Mouse (Mus musculus): ENCODE results near the gene Gm20825. TPM values are rescaled to one million over a fixed set of nuclear protein-coding genes. Genes with fewer than 3 reads are reported as not detected.
"Not testable (repeated sequence)": the region's sequence is repeated elsewhere in the genome, so short reads cannot be mapped to it uniquely, and the experiment has no call there.

Gene Gm20825
- polyA plus RNA-seq (2012; rRNA removed), result not detected in 2 replicates

DNA sequence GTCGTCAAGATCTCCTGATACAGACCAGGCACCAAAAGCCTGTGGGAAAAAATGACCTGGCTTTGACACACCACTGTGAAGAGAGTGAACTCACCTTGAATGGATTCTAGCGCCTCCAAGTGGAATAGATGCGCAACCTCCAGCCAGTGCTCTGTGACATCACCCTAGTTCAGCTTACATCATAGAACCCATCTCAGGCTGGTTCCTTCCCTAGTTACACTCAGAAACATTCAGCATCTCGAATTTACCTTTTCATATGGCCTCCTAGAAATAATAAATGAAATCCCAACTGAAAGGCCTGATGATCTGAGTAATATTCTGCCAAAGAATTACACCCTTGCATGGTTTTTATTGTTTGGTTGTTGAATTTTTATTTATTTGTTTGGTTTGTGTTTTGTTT, at the start of gene Gm20825:
TSS of gene Gm20825 (minus strand) at position 101 of the 400 bp plus-strand sequence.
- H3K27ac ChIP-seq (ENCODE audit: insufficient read depth, low read length); H3K4me3 ChIP-seq (ENCODE audit: insufficient read depth, low read length); H3K4me1 ChIP-seq (ENCODE audit: control insufficient read depth, insufficient read depth, low read length): not testable (repeated sequence)

Other genes with a start within 250 kb of the Gm20825 start
- not detected in 2 replicates for gene Gm29049, start 74.3 kb downstream of the Gm20825 start, polyA plus RNA-seq (2012; rRNA removed)
- not detected in 2 replicates for gene Gm20824, start 186.4 kb upstream of the Gm20825 start, polyA plus RNA-seq (2012; rRNA removed)

Data from cortical plate, adult 2 months (tissue).